Mouse (Mus musculus): ENCODE measurements around the gene Bbs9. TPM values are rescaled to one million over a fixed set of nuclear protein-coding genes. Genes with fewer than 3 reads are reported as not detected.

Gene Bbs9
- polyA plus RNA-seq (2012; ENCODE audit: low replicate concordance): 1.7 and 5.3 TPM in 2 replicates

GRCm38 (mm10) chr9:22475424-22475868, at the start of gene Bbs9:
Bbs9 (plus strand) TSS chr9:22475715.

DNA sequence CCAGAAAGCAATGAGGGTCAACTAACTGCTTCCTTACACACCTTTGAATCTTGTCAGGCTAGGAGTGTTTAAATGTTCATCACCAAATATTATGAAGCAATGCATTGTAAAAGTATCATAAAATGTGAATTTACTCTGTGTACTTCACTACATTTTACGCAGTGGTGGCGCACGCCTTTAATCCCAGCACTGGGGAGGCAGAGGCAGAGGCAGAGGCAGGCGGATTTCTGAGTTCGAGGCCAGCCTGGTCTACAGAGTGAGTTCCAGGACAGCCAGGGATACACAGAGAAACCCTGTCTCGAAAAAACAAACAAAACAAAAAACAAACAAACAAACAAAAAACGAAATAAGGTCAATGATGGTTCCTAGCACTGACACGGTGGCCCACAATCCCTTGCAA, 21.5 kb upstream of the Bbs9 start, which contains the start of gene Gm17545:
Gene Gm17545, plus strand, starts transcription at position 301 of the 400 bp plus-strand sequence.

DNA sequence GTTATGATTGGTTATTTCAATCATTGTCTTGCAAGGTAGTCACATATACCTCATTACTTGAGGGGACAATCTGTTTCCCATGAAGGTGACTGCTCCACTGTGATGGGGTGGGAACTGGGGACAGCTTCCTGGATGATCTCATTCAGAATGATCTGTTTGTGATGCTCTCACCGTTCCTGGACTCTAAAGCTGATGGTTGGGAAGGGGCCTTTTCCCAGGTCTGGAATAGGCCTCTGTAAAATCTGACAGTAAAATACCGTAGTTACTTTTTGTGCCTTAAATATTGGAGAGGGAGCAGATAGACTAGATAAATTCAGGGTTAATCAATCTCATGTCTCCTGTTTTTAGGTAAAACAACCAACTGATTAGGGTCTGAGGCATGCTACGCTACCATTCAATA, 5.9 kb upstream of the Bbs9 start, which contains the start of gene Rp9:
Gene Rp9, minus strand, starts transcription at position 101 of the 400 bp plus-strand sequence.

Other genes with a start within 250 kb of the Bbs9 start
- gene Zfp599, start 215.8 kb upstream of the Bbs9 start, polyA plus RNA-seq (2012; ENCODE audit: low replicate concordance): 0.11 and 0.25 TPM in 2 replicates
- gene Zfp810, start 168.1 kb upstream of the Bbs9 start, polyA plus RNA-seq (2012; ENCODE audit: low replicate concordance): 6.7 and 7.2 TPM in 2 replicates
- gene Anln, start 86.5 kb upstream of the Bbs9 start, polyA plus RNA-seq (2012; ENCODE audit: low replicate concordance): 0.71 and 2.5 TPM in 2 replicates
- 0.13 and 0.25 TPM in 2 replicates for gene 9530077C05Rik, start 64.2 kb upstream of the Bbs9 start, polyA plus RNA-seq (2012; ENCODE audit: low replicate concordance)
- not detected in 2 replicates for gene Gm17545, start 21.4 kb upstream of the Bbs9 start, polyA plus RNA-seq (2012; ENCODE audit: low replicate concordance)
- gene Rp9, start 6.0 kb upstream of the Bbs9 start, polyA plus RNA-seq (2012; ENCODE audit: low replicate concordance): 72.4 and 79.7 TPM in 2 replicates